Mouse (Mus musculus) CD4-positive, CD25-positive, alpha-beta regulatory T cell, adult 9 weeks (primary cell): ENCODE measurements around the gene Il23a. TPM values are rescaled to one million over a fixed set of nuclear protein-coding genes. Genes with fewer than 3 reads are reported as not detected.

Source experiments
- polyA plus RNA-seq: library from polyadenylated mRNA; unstranded; fragments of 100-300 nt; shearing (Covaris generic); gene quantifications from one replicate; pipeline ENCODE4 v1.2.1, GENCODE M21; 2017

Il23a gene
- polyA plus RNA-seq, result not detected

GRCm38 (mm10) chr10:128298702-128299171, at the start of gene Il23a:
Gene Il23a (minus strand): TSS chr10:128298752.

DNA sequence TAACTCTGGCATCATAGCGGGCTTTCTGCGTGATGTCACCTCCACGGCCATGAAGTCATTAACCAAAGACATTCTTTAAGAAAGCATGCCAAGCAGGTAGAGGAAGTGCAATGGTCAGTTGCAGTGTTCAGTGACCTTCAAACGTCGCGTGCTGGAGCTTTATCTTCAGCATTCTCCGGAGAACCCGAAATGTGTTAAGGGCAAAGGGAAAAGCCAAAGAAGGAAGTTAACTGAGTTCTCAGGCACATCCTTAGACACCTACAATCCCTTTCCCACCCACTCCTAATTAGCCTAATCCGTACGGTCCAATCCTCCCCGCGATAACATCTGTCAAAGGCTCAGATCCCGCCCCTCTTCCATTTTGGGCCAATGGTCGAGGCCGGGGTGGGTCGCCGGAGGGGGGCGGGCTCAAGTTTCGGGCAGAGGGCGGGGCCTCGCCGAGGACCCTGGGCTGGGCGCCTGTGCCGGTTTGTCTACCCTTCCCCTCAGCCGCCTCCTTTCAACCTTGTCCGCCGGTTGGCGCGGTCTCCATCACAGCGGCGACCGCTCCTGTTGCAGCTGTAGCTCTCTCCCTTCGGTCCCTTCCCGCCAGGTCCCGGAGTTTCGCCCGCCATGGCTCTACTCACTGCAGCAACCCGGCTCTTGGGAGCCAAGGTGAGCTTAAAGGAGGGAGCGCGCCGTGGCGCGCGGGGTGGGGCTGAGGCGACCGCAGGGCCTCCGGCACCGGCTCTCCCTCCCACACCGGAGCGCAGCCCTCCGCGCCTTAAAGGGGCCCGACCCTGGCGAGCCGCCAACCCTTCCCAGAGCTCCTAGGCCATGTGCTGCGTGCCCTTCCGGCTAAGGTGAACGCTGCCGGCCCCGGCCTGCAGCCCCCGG, 39.0 kb upstream of the Il23a start, which contains the start of gene Cs:
Gene Cs, plus strand, starts transcription at position 429 of the 876 bp plus-strand sequence.

GRCm38 (mm10) chr10:128322141-128323108, 23.9 kb upstream of the Il23a start, which contains the start of gene Cnpy2:
Gene Cnpy2 (plus strand): TSS chr10:128322459.

GRCm38 (mm10) chr10:128303126-128304021, 4.8 kb upstream of the Il23a start, which contains the start of gene Pan2:
Gene Pan2 (plus strand): TSS chr10:128303335.

DNA sequence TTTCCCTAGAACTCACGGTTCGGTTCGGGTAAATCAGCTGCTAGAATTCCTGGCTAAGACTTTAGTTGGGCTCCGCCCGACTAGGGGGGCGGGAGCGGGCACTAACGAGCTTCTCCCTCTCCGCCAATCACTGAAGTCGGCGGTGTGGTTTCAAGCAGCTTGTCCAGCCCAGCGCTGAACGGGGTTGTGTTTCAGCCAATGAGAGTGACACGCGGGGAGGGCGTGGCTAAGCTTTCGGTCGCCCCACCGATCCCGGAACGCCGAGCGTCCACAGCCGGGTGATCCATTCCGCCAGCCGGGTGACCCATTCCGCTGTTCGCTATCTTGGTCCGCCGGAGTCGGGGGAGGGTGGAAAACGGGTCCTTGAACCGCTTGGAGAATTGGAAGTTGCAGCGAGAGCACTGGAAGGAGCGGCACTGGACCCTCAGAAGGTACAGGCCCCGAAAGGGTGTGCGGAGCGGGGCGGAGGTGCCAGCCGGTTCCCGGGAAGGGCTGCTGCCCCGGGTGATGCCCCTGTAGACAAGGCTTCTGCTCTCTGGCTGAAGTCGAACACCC, 28.2 kb downstream of the Il23a start, which contains the start of gene Stat2:
Gene Stat2, plus strand, starts transcription at position 273 of the 555 bp plus-strand sequence.

GRCm38 (mm10) chr10:128268371-128268770, 30.2 kb downstream of the Il23a start, which contains the start of gene Apof:
Gene Apof (plus strand): TSS chr10:128268671.

DNA sequence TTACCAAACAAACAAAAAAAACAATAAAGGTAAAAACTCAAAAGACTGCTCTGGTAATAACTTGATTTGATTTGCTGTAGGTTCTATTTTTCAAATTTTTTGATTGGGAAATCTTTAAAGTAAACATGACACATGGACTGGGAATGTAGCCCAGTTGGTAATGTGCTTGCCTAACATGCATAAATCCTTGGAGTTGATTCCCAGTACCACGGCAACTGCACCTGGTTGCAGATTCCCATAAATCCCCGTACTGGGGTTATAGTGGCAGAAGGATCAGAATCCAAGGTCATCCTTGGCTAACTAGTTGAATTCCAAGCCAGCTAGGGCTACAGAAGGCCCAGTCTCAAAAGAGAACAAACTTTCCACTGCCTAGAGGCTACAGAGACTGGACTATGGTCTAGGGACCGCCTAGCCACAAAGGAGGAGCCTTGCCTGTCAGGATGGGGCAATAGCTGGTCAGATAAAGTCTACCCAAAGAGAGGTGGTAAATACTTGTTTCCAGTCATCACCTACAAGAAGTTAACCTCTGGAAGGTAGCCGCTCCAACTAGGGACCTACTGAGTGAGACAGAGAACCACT, 44.8 kb downstream of the Il23a start, which contains the start of gene Apon:
Gene Apon, plus strand, starts transcription at position 420 of the 579 bp plus-strand sequence.

Other genes starting within 250 kb of the Il23a start
- gene Ptges3, start 239.8 kb downstream of the Il23a start, polyA plus RNA-seq, result 53.7 TPM
- 995 TPM for gene Atp5b, start 215.5 kb downstream of the Il23a start, polyA plus RNA-seq
- 85.4 TPM for gene Baz2a, start 207.2 kb downstream of the Il23a start, polyA plus RNA-seq
- 35.9 TPM for gene Rbms2, start 118.5 kb downstream of the Il23a start, polyA plus RNA-seq
- gene Gls2, start 104.3 kb downstream of the Il23a start, polyA plus RNA-seq, result 0.33 TPM
- gene Spryd4, start 86.9 kb downstream of the Il23a start, polyA plus RNA-seq, result 19.0 TPM
- not detected for gene Mip, start 72.9 kb downstream of the Il23a start, polyA plus RNA-seq
- gene Timeless, start 66.7 kb downstream of the Il23a start, polyA plus RNA-seq, result 30.7 TPM
- gene Apon, start 44.7 kb downstream of the Il23a start, polyA plus RNA-seq, result not detected
- not detected for gene Apof, start 30.1 kb downstream of the Il23a start, polyA plus RNA-seq
- 95.2 TPM for gene Stat2, start 28.2 kb downstream of the Il23a start, polyA plus RNA-seq
- gene Pan2, start 4.6 kb upstream of the Il23a start, polyA plus RNA-seq, result 51.5 TPM
- 154 TPM for gene Cnpy2, start 23.7 kb upstream of the Il23a start, polyA plus RNA-seq
- gene Cs, start 39.0 kb upstream of the Il23a start, polyA plus RNA-seq, result 182 TPM
- 14.7 TPM for gene Coq10a, start 70.2 kb upstream of the Il23a start, polyA plus RNA-seq
- gene Ankrd52, start 78.4 kb upstream of the Il23a start, polyA plus RNA-seq, result 1.5 TPM
- gene Slc39a5, start 102.5 kb upstream of the Il23a start, polyA plus RNA-seq, result not detected
- 131 TPM for gene Nabp2, start 112.7 kb upstream of the Il23a start, polyA plus RNA-seq
- 50.5 TPM for gene Rnf41, start 112.9 kb upstream of the Il23a start, polyA plus RNA-seq
- 134 TPM for gene Smarcc2, start 160.5 kb upstream of the Il23a start, polyA plus RNA-seq
- 1,630 TPM for gene Myl6, start 195.4 kb upstream of the Il23a start, polyA plus RNA-seq
- 4.7 TPM for gene Myl6b, start 199.9 kb upstream of the Il23a start, polyA plus RNA-seq
- gene Esyt1, start 227.1 kb upstream of the Il23a start, polyA plus RNA-seq, result 115 TPM
- gene Zc3h10, start 249.0 kb upstream of the Il23a start, polyA plus RNA-seq, result 34.2 TPM